Mouse (Mus musculus) adrenal gland, adult 8-10 months (tissue): ENCODE measurements at regions not wholly inside any gene's neighbourhood (a gene's known extent, or its start where the extent isn't known, plus 50 kb on each side); places are given as distances from the start of the nearest gene placed in this dataset.
"Not testable (repeated sequence)": the region's sequence is repeated elsewhere in the genome, so short reads cannot be mapped to it uniquely, and the experiment has no call there.

Experiments
- DNase-seq: peaks from one replicate; pipeline ENCODE4 v3.0.0; 2022

DNA sequence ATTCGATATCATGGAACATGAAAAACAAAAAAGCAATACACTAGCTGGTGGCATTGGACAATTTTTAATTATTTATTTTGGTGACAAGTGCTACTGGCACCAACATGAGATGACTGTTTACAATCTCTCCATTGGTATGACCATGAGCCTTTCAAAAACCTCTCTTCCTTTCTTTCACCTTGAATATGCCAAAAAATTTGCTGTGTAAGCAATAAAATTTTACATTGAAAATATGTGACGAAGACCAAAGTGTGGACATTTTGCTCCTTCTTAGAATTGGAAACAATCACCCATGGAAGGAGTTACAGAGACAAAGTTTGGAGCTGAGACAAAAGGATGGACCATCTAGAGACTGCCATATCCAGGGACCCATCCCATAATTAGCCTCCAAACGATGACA is 83.4 kb upstream of the Gm49339 start:
- DNase-seq, result not testable (repeated sequence)

DNA sequence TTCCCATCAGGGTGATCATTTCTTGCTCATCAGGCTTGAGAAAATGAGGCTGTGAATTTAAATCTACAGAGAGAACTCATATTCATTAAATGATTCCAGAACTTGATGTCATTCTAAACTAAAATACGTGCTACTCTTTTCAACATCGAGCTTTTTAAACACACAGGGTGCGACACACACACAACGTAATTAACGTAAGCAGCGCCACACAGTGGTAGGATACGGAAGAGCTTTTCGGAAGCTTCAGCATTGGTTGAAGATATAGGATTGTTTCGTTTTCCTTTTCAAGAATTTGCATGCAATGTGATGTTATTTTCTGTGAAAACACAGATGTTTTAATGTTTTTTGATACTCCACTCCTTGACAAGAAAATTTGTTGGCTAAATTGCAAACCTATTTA is 75.3 kb upstream of the Gm49339 start:
- peak; percentile 2 for DNase-seq

DNA sequence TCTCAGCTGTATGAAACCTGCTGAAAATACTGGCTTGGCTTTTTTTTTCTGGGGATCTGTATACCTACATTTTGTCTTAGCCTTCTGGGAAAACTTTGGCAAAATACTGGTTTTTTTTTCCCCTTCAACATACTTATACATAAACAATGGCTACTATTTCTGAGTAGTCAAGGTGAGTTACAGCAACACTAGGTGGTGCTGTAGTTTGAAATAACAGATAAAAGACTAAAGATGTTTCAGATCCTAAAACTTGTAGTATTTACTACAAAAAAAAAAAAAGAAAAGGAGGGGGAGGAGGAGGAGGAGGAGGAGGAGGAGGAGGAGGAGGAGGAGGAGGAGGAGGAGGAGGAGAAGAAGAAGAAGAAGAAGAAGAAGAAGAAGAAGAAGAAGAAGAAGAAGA is 67.6 kb upstream of the Gm49339 start:
- no peak for DNase-seq

DNA sequence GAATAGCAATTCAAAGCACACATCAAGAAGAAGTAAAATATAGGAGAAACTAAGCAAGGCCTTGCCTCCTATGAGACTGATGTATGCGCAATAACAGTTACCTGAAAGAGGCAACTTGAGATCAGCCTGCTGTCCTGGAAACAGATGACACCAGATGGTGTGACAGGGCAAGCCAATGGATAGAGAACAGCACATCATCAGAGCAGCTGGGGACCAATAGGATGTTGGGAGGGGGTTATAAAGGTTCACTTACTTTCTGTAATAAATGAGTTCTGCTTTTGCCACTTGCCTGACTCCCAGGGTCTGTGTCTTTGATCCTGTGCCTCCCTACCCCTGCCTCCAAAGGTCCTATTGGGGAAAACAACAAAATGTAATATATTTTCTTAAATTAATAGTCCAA is 65.9 kb upstream of the Gm49339 start:
- no peak for DNase-seq

DNA sequence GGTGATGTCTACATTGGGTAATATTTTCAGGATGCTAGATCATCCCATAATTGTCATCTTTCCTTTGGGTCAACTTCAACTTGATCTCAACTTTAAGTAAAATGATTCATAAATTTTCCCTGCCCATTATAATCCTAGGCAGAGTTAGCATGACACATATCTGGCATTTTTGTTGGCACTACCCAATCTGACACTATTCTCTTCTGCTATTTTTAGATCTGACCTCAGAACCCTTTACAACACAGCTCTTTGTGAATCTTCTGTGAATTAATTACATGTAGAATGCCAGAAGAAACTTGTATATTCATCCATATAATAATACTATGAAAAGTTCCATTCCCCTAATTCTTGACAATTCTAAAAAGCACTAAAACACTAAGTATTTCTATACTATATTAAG is 63.7 kb upstream of the Gm49339 start:
- no peak for DNase-seq

DNA sequence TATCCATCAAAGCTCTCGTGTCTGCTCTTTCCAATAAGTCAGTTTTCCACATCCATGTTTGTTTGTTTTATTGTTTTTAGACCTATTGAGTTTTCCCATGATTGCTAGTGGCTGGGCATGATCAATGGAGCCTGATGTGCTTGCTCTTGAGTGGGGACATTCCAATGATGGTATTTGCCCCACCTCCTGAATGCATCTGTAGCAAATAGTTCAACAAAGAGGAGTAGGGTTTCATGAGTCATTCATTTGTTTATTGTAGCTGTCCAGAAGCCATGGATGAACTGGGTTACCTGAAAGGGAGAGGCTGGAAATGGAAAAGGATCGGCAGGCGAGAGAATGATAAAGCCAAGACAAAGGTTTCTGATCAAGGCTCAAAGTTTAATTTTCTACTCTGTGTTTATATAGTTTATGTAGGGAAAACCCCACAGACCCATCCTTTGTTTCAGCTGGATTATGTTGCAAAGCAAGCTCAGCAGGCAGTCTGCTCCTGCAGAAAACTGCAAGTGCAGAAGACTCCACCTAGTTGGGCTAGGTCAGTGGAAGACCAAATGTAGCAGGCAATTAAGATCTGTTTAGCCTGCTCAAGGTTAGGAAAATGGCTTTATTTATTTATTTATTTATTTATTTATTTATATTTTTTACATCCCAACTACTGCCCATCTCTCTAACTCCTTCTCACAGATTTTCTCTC is 63.0 kb upstream of the Gm49339 start:
- no peak for DNase-seq

DNA sequence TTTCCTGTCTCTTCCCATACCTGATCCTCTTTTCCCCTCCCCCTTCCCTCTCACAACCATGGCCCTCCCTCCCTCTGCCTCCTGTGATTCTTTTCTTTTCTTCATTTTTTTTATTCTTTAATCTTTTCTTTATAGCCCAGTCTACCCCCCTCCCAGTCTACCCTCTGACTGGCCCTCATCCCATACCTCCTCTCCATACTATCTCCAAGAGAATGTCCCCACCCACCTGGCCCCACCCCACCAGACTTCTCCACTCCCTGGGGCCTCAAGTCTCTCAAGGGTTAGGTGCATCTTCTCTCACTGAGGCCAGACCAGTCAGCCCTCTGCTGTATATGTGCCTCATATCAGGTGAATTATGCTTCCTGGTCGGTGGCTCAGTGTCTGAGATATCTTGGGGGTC is 61.9 kb upstream of the Gm49339 start:
- DNase-seq, result no peak

DNA sequence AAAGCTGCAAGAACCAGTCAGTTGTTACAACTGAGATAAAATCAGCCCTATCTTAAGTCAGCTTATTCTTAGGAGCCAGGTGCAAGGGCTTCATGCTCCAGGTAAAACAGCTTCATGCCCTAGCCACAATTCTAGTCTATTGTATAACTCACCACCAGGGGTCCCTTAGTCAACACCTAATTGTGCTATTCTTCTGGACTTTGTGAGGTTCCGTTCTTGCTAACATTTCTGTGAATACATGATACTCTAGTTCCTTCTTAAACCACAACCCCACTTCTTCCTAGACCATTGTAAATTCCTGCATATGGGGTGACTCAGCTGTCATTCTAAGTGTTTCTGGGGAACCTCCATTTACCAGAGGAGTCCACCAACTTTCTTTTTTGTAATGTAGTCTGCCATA is 57.9 kb upstream of the Gm49339 start:
- no peak for DNase-seq
